Mouse (Mus musculus): ENCODE data around the gene Sphk1. TPM values are rescaled to one million over a fixed set of nuclear protein-coding genes. Genes with fewer than 3 reads are reported as not detected.

Gene Sphk1
- total RNA-seq (2023): 0.32 TPM

GRCm38 (mm10) chr11:116530187-116531147, at the start of gene Sphk1:
Gene Sphk1, plus strand, starts transcription at chr11:116530925.

GRCm38 (mm10) chr11:116493795-116494252, 36.9 kb upstream of the Sphk1 start, which contains the start of gene Prpsap1:
Gene Prpsap1, minus strand, starts transcription at chr11:116494202.

GRCm38 (mm10) chr11:116581376-116581814, 50.7 kb downstream of the Sphk1 start, which contains the start of gene Ube2o:
Gene Ube2o, minus strand, starts transcription at chr11:116581447.

Other genes with a start within 250 kb of the Sphk1 start
- gene Galr2, start 250.0 kb upstream of the Sphk1 start, total RNA-seq (2023): not detected
- gene Exoc7, start 223.7 kb upstream of the Sphk1 start, total RNA-seq (2023): 46.1 TPM
- gene Foxj1, start 195.5 kb upstream of the Sphk1 start, total RNA-seq (2023): 0.29 TPM
- 13.9 TPM for gene Rnf157, start 117.9 kb upstream of the Sphk1 start, total RNA-seq (2023)
- gene Ubald2, start 96.8 kb upstream of the Sphk1 start, total RNA-seq (2023): 149 TPM
- 0.73 TPM for gene Qrich2, start 64.7 kb upstream of the Sphk1 start, total RNA-seq (2023)
- 63.7 TPM for gene Prpsap1, start 36.7 kb upstream of the Sphk1 start, total RNA-seq (2023)
- gene Ube2o, start 50.5 kb downstream of the Sphk1 start, total RNA-seq (2023): 26.8 TPM
- not detected for gene Aanat, start 55.5 kb downstream of the Sphk1 start, total RNA-seq (2023)
- 18.9 TPM for gene Rhbdf2, start 96.1 kb downstream of the Sphk1 start, total RNA-seq (2023)
- gene Prcd, start 122.6 kb downstream of the Sphk1 start, total RNA-seq (2023): not detected
- gene Cygb, start 123.4 kb downstream of the Sphk1 start, total RNA-seq (2023): not detected
- not detected for gene St6galnac1, start 244.6 kb downstream of the Sphk1 start, total RNA-seq (2023)

All from CD4-positive naive resting alpha-beta T cell, adult 76 days (primary cell).